Mouse (Mus musculus): ENCODE measurements around the gene Lrrc8e.

GRCm38 (mm10) chr8:4183409-4183808 is 43.2 kb upstream of the Lrrc8e start:
- TF ChIP-seq POLR2A (IDR thresholded peaks at IDR 0.05; ENCODE audit: insufficient read depth, low read depth, low read length) (no peak), CTCF (IDR thresholded peaks at IDR 0.05) (no peak)

Data from heart, adult 2 months (tissue).